Mouse (Mus musculus): ENCODE measurements around the gene Bnipl. TPM values are rescaled to one million over a fixed set of nuclear protein-coding genes. Genes with fewer than 3 reads are reported as not detected.

Gene Bnipl
- total RNA-seq (2022): under 1 TPM in 1 of 4 experiments, not detected in 3; 0.75 TPM

DNA sequence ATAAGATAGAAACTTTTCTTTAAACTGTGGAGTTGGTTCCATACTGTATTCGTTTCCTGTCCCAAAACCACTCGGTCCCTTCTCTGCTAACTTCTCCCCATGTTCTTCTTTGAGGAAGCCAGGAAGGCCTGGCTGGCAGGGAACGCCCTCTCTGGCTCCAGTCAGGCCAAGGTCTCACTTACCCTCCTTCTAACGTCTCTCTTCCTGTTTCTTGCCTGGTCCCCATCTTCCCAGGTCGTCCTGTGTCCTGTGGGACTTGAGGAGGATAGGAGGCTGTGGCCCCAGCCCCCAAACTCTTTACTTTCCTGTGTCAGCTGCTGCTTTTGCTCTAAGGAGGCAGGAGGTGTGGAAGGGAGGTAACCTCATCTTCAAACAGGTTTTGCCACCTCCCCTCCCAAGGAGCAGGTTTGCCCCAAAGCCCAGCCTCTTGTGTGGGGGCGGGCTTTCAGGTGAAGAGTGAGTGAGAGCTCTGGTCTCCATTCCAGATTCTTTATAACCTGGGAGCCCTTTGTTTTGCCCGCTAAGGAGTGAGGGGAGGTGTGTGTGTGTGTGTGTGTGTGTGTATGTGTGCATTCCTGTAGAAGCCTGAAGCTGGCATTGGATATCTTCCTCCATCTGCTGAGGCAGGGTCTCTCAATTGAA lies at the start of gene Bnipl:
Gene Bnipl (minus strand): TSS at position 411 of the 642 bp plus-strand sequence.
- no peak for DNase-seq

DNA sequence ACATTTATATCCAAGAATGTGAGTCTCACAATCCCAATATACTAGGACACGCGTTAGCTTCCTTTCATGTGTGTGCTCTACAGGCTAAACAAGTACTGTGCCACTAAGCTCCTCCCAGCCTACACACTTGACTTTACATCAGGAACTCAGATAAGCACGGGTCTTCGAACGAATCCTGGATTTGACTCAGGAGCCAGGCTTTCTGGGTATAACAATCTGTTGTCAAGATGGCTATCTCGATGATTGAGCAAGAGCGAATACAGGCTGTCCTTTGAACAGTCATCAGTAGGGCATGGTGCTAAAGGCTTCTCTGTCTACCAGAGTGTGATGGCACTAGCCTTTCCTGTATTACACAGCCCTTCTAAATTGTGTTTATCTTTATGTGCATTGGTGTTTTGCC lies 47.0 kb upstream of the Bnipl start:
- DNase-seq: no peak

DNA sequence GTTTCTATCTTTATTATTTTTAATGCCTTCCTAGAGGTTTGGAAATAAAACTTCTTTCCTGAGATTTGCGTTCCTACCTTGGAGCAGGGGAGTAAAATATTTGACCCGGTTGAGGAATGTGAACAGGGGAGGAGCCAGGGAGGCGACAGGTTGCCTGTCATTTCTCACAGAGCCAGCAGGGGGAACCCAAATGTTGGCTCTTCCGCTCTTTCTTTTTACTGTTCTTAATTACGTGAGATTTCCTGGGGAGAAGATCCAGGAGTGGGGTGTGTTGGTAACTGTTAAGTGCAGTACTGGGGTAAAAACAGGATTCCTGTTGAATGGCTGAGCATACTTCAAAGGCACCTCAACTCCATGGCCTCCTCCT lies 45.1 kb upstream of the Bnipl start:
- DNase-seq: no peak

DNA sequence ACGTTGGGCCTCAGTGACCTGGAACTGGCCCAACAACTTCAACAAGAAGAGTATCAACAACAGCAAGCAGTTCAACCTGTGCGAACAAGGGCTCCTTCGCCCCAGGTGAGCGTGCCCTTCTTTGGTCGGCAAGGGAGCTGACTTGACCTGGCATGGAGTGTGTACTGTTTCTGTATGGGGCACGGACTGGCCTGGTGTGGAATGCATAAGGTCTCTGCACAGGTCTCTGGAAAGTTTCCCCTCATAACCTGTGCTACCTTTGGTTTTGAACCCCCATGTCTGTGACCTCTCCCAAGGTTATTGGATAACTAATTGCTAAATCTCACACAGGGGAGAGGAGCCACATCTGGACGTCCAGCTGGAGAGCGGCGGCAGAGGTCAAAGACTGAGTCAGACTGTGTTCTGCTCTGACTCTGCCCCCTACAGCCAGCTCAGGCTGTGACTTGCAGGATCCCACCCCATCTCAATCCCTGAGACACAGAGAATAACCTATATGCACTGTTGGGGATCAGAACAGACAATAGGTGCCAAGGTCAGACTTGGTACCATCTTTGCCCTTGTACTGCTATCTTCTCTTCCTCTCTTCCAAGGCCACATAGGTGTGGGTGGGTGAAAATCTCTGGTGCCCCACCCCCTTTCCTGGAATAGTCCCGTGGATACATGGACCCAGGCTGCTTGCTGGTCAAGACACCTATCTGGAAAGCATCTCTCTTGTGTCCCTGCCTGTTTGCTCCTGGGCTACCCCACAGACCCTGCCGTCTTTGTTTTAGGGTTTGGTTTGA lies 44.5 kb upstream of the Bnipl start:
- no peak for DNase-seq

DNA sequence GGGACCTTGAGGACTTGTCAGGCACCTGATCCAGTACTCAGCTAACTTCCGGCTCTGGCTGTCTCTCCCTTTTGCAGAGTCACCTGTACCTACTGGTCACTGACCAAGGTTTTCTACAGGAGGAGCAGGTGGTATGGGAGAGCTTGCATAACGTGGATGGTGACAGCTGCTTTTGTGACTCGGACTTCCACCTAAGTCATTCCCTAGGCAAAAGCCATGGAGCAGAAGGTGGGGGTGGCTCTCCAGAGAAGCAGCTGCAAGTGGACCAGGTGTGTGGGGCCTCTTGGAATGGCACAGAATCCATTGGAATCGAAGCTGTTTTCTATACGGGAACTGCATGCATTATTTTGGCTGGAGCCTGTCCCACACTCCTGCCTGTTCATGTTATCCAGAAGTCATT lies 43.7 kb upstream of the Bnipl start:
- no peak for DNase-seq

DNA sequence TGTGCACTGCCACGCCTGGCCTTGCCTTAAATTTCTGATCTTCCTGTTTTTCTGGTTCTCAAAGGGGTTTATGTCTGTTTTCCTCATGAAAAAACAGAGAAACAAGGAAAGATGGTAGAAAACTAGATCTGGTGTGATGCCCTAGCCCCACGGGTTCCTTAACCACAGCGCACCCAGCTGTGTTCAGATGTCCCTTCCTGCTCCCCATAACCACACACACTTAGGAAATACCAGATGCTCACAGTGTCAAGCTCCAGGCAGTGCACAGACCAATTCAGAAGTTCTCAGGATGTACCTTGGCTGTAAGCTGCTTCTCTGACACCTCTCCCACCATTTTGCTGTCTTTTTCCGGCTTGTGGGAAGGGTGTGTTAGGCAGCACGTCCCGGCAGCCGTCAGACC lies 43.3 kb upstream of the Bnipl start:
- no peak for DNase-seq

DNA sequence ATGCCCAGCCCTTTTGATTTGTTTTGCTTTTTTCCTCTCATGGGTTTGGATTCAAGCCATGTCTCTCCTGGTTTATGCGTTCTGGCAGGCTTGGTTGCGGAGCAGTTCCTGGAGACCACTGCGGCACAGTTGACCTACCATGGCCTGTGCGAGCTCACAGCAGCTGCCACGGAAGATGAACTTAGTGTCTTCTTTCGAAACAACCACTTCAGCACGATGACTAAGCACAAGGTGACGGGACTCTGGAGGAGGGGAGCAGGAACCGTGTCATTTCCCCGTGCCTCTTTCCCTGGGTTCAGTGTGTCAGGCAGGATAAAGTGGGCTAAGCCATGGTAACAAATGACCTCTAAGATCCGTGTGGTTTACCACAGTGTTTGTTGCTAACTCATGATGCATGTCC lies 42.5 kb upstream of the Bnipl start:
- peak; percentile 53 for DNase-seq

DNA sequence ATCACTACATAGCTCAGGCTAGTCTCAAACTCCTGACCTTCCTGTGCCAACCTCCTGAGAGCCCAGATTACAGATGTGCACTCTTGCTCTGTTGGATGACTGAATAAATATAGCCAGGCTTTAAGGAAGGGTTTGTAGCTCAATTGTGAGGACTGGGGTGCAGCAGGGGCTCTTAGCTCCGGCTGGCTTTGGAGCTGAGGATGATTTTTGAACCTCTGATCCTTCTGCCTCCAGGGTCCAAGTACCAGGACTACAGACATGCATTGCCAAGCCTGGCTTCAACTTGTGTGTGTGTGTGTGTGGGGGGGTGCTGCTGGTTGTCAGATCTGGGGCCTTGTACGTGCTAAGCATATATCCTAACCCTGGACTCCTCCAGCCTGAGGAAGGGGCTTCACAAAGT lies 41.9 kb upstream of the Bnipl start:
- no peak for DNase-seq

DNA sequence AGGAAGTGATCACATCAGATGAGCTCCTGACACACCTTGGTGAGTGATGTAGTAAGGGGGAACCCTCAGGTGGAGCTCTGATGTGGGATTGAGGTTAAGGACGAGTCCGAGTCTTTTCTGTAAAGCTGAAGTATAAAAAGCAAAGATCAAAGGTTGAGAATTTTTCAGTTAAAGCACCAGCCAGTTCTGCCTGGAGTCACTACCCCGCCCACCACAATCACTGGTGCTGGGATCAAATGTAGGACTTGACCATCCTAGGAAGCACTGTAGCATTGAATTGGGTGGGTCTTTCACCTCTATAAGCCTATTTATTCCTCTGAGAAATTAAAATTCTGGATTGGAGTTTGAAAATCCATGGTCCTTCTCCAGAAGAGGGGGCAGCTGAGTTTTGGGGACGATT lies 40.0 kb upstream of the Bnipl start:
- no peak for DNase-seq

DNA sequence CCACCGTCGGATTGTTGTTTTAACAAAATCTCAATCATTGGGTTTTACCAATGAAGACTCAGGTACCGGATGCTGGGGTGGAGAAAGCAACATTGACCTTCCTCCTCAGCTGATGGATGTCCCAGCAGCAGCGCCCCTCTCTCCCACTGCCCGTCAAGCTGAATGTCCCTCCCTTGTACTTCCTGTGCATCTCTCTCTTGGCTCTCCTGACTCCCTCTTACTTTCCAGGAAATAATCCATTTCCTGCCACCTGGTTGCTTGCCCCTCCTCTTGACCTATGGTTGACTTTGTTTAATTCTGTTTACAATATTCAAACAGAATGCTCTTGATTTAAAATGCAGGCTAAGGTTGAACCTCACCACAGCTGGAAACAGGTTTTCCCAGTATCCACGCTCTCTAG lies 39.2 kb upstream of the Bnipl start:
- no peak for DNase-seq

DNA sequence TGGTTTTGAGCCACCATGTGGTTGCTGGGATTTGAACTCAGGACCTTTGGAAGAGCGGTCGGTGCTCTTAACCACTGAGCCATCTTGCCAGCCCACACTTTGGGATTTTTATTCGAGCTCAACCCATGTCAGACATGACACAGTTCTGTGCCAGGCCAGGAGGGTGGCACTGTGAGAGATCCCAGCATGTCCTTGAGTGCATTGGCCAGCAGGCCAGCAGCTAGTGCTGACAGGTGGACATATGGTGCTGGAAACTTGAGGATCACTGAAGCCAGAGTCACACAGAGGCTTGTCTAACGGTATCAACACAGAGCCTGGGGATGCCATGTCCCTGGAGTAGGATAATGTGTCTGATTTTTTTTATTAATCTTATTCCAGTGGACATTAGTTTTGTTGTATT lies 38.4 kb upstream of the Bnipl start:
- no peak for DNase-seq

DNA sequence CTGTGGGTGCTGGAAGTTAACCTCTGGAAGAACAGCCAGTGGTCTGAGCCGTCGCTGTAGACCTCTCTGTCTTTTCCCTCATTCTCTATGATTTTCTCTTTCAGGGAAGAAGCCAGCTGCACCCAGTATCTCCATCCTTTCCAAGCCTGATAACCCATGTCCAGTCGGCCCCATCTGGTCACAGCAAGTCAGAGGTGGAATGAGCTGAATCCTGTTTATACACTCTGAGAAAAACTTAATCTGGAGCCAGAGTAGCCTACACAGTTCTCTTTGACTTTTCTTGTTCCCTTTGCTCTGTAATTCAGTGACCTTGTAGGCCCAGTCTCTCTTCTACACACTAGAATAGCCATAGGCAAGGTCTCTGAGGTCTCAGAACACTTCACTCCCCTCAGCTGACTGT lies 36.5 kb upstream of the Bnipl start:
- DNase-seq: no peak

DNA sequence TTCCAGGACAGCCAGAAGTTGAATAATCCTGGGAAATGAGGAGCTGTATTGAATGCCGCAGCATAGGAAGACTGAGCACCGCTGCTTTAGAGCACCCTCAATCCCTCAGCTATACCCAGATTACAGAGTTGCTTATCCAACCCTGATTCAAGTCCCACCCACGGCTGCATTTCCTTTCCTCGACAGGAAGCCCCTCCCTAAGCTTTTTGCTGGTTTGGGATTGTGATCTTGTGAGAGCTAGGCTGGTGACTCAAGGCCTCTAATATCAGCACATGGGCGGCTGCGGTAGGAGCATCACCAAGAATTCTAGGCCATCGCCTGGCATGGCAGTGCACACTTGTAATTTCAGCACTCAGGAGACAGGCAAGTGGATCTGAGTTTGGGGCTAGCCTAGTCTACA lies 35.5 kb upstream of the Bnipl start:
- DNase-seq: no peak

DNA sequence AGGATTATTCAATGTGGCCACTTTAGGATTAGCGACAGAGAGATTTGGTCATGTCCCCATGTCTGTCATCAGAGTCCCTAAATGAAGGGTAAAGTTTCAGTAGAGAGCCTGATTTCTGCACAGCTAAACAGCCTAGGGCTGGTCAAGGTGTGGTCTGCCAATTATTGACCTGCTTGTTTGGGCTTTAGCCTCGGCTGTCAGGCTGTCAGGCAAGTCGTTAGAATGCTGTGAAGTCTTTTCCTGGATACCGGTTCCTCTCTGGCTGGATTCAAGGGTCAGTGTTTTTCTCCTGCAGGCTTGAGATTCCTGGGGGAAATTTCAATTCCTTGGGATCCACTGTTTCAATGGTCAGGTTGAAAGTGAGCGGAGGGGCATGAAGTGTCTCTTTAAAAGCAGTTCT lies 35.0 kb upstream of the Bnipl start:
- DNase-seq: no peak

DNA sequence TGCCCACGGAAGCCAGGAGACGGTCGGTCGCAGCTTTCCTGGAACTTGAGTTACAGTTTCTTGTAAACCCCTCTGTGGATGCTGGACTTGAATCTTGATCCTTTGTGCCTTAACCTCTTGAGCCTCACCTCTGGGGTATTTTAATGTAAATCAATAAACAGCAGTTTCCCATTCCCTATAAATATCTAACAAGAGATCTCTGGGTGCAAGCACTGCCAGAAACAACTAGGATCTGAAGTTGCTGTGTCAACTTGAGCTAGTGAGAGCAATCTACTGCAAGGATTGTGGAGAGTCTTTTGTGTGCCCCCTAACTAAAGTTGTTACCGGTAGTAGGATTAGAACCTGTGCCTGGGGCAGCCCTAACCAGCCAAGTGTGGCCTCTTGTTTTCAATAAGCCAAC lies 34.4 kb upstream of the Bnipl start:
- no peak for DNase-seq

DNA sequence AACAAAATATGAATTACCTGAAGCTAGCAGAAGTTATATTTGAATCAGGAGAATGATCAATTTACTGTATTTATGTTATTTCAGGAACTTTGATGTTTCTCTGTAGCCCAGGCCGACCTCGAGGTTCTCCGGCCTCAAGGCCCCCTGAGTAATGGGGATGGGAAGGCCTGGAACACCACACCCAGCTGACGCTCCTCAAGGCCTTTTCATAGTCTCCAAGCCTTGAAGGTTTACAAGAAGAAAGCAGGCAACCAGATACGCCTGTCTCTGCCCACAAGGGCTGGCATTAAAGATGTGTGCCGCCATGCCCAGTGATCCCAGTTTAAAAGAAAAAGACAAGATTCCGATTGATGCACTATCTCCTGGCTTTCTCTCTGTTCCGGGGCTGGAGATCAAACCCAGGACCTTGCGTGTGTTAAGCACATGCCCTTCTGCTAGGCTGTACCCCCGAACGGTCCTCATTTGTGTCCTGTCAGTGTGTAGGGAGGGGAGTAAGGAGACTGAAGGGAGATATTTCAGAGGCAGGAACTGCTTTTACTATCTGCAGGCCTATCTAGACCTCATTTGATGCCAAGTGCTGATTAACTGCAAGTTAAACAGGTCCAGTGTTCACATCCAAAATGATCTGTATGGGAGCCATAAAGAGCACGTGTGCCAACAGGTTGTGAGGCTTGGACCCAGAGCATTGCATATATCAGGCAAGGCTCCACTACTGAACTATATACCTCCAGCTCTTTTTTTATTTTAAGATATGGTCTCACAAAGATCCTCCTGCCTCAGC lies 33.7 kb upstream of the Bnipl start:
- peak; percentile 68 for DNase-seq

DNA sequence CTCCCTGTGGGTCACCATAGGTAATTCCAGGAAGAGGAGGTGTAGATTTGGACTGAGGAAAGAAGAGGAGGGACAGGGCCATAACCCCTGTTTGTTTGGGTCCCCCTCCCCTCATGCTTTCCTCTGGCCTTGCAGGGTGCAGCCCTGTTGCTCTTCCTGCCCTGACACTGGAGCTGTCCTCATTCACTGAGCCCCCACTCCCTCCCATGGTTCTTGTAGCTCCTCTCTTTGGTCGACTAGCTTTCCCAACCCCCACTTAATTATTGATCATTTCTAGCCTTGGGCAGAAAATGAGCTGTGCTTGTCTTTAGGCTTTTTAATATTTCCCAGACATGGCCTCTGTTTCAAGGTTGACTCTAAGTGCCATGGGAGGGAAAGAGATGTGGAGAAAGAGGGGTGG lies 33.1 kb upstream of the Bnipl start:
- no peak for DNase-seq

DNA sequence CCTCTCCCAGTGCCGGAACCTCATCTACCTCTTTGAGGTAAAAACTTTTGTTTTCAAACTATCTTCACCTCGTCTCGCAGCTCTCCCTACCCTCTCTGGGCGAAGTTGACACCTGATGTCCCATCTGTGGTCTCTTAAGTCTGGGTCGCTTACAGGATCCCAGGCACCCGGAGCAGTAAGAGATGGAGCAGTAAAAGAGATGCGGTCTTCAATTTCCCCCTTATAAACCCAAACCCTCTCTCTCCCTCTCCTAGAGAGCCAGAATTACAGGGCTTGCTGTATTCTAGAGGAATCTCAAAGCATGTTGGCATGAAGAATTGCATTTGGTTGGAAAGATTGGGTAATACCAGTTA lies 32.6 kb upstream of the Bnipl start:
- no peak for DNase-seq

DNA sequence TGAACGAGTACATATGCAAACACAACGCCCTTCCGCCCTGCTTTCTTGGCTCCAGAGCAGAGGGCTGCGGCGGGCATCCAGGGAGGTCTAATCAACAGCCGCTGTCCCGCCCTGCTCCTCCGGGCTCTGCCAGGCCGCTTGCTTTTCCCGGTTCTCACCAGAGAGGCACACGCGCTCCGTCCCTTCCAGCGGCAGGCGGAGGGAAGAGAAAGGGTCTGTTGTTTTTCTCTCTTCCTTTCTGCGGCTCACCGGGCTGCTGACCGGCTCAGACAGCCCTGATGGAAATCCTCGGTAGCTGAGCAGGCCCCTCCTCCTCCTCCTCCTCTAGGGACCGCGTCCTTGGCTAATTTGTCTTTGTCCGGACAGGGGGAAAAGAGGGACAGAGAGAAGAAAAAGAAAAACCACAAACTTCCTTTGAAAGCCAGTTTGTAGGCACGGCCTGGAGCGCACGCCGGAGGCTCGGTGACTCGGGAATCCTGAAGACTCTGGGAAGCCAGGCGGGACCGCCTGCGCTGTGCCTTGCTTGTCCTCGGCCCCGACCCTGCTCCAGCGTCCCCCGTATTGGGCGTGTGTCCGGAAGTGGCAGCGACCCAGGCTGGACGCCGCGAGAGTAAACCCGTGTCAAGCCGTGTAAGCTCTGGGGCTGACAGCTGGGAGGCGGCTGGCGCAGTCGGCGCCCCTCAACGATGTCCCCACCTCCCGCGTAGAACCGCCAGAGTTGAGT lies 32.0 kb upstream of the Bnipl start:
- peak; percentile 74 for DNase-seq

DNA sequence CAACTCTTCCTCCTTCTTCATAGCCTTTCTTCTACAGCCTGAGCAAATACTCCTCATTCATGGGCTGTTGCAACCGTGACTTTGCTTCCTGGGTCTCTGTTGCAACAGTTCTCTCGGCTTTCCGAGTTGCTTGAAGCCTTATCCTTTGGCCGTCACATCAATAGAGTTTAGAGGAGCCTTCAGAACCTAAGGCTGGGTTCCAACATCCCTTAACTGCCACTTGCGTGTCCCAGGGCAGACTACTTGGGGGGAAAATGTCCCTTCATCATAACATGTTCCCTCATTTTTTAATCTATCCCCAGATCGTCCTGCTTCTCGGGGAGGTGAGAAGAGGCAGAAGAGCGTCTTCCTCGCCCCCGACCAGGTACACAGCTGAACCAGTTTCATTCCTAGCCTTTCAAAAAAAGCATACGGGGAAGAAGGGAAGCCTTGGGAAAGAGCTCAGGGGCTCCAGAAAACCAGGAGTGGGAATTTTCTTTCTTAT lies 31.4 kb upstream of the Bnipl start:
- peak; percentile 65 for DNase-seq

DNA sequence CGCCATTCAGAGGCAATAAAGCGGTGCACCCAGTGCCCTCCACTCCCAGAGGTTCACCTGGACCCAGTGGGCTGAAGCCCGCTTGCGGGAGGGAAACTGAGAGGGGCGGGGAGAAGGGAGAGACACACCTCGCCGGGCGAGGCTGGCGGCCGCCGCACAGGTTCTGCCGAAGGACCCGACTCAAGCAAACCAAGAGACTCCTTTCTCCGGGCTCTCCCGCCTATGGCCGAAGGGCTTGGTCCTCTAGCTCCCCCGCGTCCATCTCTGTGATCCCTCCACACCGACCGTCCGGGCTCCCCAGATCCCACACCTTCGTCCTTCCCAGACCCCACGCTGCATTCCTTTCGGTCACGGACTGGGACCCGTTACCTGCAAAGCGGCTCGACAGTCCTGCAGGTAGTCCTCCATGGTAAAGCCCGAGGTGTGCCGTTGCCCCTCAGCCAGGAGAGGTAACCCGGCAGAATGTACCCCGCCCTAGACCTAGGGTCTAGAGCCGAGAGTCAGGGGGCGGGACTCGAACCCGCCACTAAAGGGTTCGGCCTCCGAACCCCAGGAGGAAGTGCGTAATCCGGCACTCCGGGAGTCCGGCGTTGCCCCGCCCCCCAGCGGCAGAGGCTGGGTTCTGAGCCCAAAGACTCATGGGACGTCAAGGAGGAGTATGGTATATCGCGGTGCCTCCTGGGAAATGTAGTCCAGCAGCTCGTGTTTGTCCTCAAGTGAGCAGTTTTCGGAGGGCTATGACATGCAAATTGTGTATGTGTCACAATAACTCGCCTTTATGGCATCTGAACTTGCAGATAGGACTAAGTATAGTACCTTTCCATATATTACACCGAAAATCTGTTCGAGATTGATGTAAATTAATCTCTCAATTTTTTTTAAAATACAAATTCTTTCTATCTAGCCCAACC lies 30.5 kb upstream of the Bnipl start, which contains the start of the genes Mindy1 and Prune1:
Gene Mindy1 (plus strand): TSS at position 130 of the 911 bp plus-strand sequence.
Gene Prune1 (minus strand): TSS at position 861 of the 911 bp plus-strand sequence.
- DNase-seq: peak; percentile 98

DNA sequence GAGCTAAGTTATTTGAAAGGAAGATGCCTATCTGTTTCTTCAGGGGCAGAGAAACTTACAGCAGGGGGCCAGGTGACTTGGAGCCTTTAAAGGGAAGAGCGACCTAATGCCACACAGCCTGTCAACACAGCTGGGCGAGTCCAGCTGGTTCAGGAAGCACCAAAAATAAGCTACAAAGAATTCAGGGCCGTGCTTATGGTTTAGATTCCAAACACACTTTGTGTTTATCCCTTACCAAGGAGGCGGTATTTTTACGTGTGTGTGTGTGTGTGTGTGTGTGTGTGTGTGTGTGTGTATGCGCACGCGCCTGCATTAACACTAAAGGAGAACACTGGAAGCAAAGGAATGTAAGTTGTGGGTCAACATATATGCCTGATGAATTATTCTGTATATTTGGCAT lies 29.8 kb upstream of the Bnipl start:
- no peak for DNase-seq
